Mouse (Mus musculus) adrenal gland, postnatal 36 days (tissue): ENCODE data around the gene Ror1. TPM values are rescaled to one million over a fixed set of nuclear protein-coding genes. Genes with fewer than 3 reads are reported as not detected.
A peak's percentile ranks its signal among the peaks of the same experiment; 100 is the strongest.

Source experiments
- DNase-seq, 2 experiments: peaks; one replicate each; pipeline ENCODE4 v3.0.0; 2021; ENCODE audit warnings: mixed read lengths in 1 of 2
- total RNA-seq, 2 experiments: library from RNA; stranded (reverse); gene quantifications; 2 replicates each; pipeline ENCODE4 v1.2.3; 2021

The Ror1 gene
- total RNA-seq, 2 experiments from 2014 or later: 4.8 to 6.8 TPM

GRCm38 (mm10) chr4:100116366-100116765 is 20.8 kb downstream of the Ror1 start:
- DNase-seq: no peak

- DNase-seq: no peak
Measured at GRCm38 (mm10) chr4:100118676-100119075, 23.1 kb downstream of the Ror1 start.

- no peak for DNase-seq
Measured at GRCm38 (mm10) chr4:100119431-100119830, 23.8 kb downstream of the Ror1 start.

GRCm38 (mm10) chr4:100120547-100120946 is 25.0 kb downstream of the Ror1 start:
- no peak for DNase-seq

GRCm38 (mm10) chr4:100122436-100122835 is 26.8 kb downstream of the Ror1 start:
- no peak for DNase-seq

GRCm38 (mm10) chr4:100123519-100123918 is 27.9 kb downstream of the Ror1 start:
- no peak for DNase-seq

- peak; percentile 69 to 71 for DNase-seq
Measured at GRCm38 (mm10) chr4:100124056-100124455, 28.5 kb downstream of the Ror1 start.

GRCm38 (mm10) chr4:100124935-100125334 is 29.3 kb downstream of the Ror1 start:
- no peak for DNase-seq

GRCm38 (mm10) chr4:100126531-100127310 is 31.1 kb downstream of the Ror1 start:
- no peak for DNase-seq

- DNase-seq: no peak
Measured at GRCm38 (mm10) chr4:100128026-100128922, 32.7 kb downstream of the Ror1 start.

GRCm38 (mm10) chr4:100129201-100129600 is 33.6 kb downstream of the Ror1 start:
- DNase-seq: peak in 1 of 2 experiments; percentile 35

GRCm38 (mm10) chr4:100130771-100131475 is 35.3 kb downstream of the Ror1 start:
- peak; percentile 22 to 53 for DNase-seq

- DNase-seq: no peak
Measured at GRCm38 (mm10) chr4:100131488-100131887, 35.9 kb downstream of the Ror1 start.

- no peak for DNase-seq
Measured at GRCm38 (mm10) chr4:100132261-100132660, 36.7 kb downstream of the Ror1 start.

GRCm38 (mm10) chr4:100136046-100136445 is 40.5 kb downstream of the Ror1 start:
- no peak for DNase-seq

GRCm38 (mm10) chr4:100137102-100137835 is 41.7 kb downstream of the Ror1 start:
- DNase-seq: no peak

GRCm38 (mm10) chr4:100141626-100142025 is 46.0 kb downstream of the Ror1 start:
- DNase-seq: no peak

GRCm38 (mm10) chr4:100144744-100145143 is 49.2 kb downstream of the Ror1 start:
- DNase-seq: no peak

GRCm38 (mm10) chr4:100150797-100151196 is 55.2 kb downstream of the Ror1 start:
- no peak for DNase-seq

GRCm38 (mm10) chr4:100154560-100155130 is 59.1 kb downstream of the Ror1 start:
- no peak for DNase-seq

- DNase-seq: no peak
Measured at GRCm38 (mm10) chr4:100155731-100156130, 60.1 kb downstream of the Ror1 start.
